Mouse (Mus musculus) heart, embryonic 11.5 days (tissue): ENCODE results near the gene Olfr668. TPM values are rescaled to one million over a fixed set of nuclear protein-coding genes. Genes with fewer than 3 reads are reported as not detected.

Experiments used
- polyA plus RNA-seq: library from polyadenylated mRNA; unstranded; fragments of >200 nt; fragmentation: Nextera tagmentation; extraction: Ambion mirVana; gene quantifications from 2 replicates; pipeline ENCODE4 v1.2.1, GENCODE M21; 2014

Olfr668 gene
- polyA plus RNA-seq, 1 experiment from 2014 or later = not detected

Other genes with a start within 250 kb of the Olfr668 start
- not detected in 2 replicates for gene Olfr661, start 241.6 kb downstream of the Olfr668 start, polyA plus RNA-seq
- not detected in 2 replicates for gene Usp17le, start 150.6 kb downstream of the Olfr668 start, polyA plus RNA-seq
- gene Usp17lb, start 85.5 kb downstream of the Olfr668 start, polyA plus RNA-seq = not detected in 2 replicates
- not detected in 2 replicates for gene Usp17la, start 71.0 kb downstream of the Olfr668 start, polyA plus RNA-seq
- not detected in 2 replicates for gene Olfr665, start 50.0 kb downstream of the Olfr668 start, polyA plus RNA-seq
- not detected in 2 replicates for gene Olfr666, start 32.1 kb downstream of the Olfr668 start, polyA plus RNA-seq
- gene Olfr667, start 6.6 kb downstream of the Olfr668 start, polyA plus RNA-seq = not detected in 2 replicates
- not detected in 2 replicates for gene Olfr669, start 6.2 kb upstream of the Olfr668 start, polyA plus RNA-seq
- gene Olfr670, start 34.6 kb upstream of the Olfr668 start, polyA plus RNA-seq = not detected in 2 replicates
- not detected in 2 replicates for gene Olfr671, start 51.1 kb upstream of the Olfr668 start, polyA plus RNA-seq
- gene Olfr672, start 74.0 kb upstream of the Olfr668 start, polyA plus RNA-seq = not detected in 2 replicates
- not detected in 2 replicates for gene Olfr675, start 100.4 kb upstream of the Olfr668 start, polyA plus RNA-seq
- not detected in 2 replicates for gene Olfr676, start 104.6 kb upstream of the Olfr668 start, polyA plus RNA-seq
- not detected in 2 replicates for gene Olfr677, start 123.3 kb upstream of the Olfr668 start, polyA plus RNA-seq
- not detected in 2 replicates for gene Olfr678, start 136.4 kb upstream of the Olfr668 start, polyA plus RNA-seq
- gene Olfr679, start 153.1 kb upstream of the Olfr668 start, polyA plus RNA-seq = not detected in 2 replicates
- not detected in 2 replicates for gene Olfr680-ps1, start 164.8 kb upstream of the Olfr668 start, polyA plus RNA-seq
- gene Olfr681, start 188.8 kb upstream of the Olfr668 start, polyA plus RNA-seq = not detected in 2 replicates
- not detected in 2 replicates for gene Olfr683, start 219.0 kb upstream of the Olfr668 start, polyA plus RNA-seq
- not detected in 2 replicates for gene Olfr684, start 235.6 kb upstream of the Olfr668 start, polyA plus RNA-seq